Mouse (Mus musculus): ENCODE results near the gene Ccdc182. TPM values are rescaled to one million over a fixed set of nuclear protein-coding genes. Genes with fewer than 3 reads are reported as not detected.
A peak's percentile ranks its signal among the peaks of the same experiment; 100 is the strongest.

The Ccdc182 gene
- polyA plus RNA-seq, 1 experiment from 2014 or later = 4.7 TPM

DNA sequence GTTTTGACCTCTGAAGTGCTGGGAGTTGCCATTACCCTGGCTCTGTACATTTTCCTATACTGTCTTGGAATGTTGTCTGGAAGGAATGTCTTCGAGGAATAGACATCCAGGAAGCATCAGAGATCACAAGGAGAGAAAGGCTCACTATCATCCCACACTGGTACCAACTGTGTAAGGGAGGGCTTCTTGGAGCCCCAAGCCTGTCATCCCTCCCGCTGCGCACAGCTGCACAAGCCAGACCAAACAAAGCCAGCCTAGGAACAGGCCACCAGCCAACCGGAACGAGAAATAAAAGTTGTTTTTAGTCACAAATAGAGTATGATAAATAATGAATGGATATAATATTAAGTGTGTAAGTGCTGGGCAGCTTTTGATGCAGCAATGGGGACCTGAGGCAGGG, 29.0 kb upstream of the Ccdc182 start:
- no peak for DNase-seq (ENCODE audit: low spot score)
- 66% methylated on average over 5 of the region's 5 CpGs for WGBS
- H3K27ac ChIP-seq (replicated peaks) = peak overlapping the region; percentile 63
- H3K9me3 ChIP-seq (replicated peaks) = peaks cover 4% of the 10 kb centered on the region
- H3K4me1 ChIP-seq = peaks cover 54% of the 10 kb centered on the region
- peaks cover 22% of the 10 kb centered on the region for H3K27me3 ChIP-seq (ENCODE audit: low read depth, poor library complexity, severe bottlenecking)
- peaks cover 5% of the 10 kb centered on the region for H3K36me3 ChIP-seq
- H3K4me3 ChIP-seq = no peak overlapping the region

DNA sequence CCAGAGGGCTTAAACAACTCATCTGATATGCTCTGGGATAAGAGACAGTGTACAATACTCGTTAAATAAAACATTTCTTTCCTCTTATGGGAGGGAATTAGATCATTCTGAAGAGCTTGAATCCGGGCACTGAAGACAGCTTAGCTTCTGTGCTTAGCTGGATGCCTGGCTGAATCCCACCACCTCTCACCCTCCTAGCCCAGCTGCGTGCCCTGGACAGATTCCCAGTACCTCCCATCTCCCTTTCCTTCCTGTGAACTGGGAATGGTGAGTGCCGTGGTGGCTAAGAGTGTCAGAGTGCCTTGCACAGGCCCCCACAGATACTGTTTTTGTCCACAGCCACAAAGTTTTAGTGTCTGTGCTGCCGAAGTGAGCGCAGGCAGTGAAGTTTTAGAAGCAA, 27.5 kb upstream of the Ccdc182 start:
- Histone ChIP-seq H3K9me3 (replicated peaks) (no peaks in the 10 kb centered on the region), H3K36me3 (no peaks in the 10 kb centered on the region), H3K4me3 (no peak overlapping the region), H3K27ac (replicated peaks) (peak overlapping the region; percentile 79), H3K4me1 (peaks cover 53% of the 10 kb centered on the region), H3K27me3 (ENCODE audit: low read depth, poor library complexity, severe bottlenecking) (peaks cover 22% of the 10 kb centered on the region)
- 76% methylated on average over 6 of the region's 6 CpGs for WGBS
- no peak for DNase-seq (ENCODE audit: low spot score)

DNA sequence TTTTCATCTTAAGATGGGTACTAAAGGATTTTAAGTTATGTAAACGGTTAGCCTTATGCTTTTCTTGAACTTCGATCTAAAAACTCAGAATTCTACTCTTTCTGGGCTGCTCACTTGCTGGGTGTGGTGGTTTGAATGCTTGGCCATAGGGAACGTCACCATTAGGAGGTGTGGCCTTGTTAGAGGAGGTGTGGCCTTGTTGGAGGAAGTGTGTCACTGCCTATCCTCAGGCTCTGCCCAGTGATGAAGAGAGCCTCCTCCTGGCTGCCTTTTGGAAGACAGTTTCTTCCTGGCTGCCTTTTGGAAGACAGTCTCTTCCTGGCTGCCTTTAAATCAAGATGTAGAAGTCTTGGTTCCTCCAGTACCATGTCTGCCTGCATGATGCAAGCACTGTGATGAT, 22.0 kb upstream of the Ccdc182 start:
- H3K36me3 ChIP-seq = no peaks in the 10 kb centered on the region
- 66% methylated on average over 3 of the region's 3 CpGs for WGBS
- peak overlapping the region; percentile 97 for H3K27ac ChIP-seq (replicated peaks)
- H3K27me3 ChIP-seq (ENCODE audit: low read depth, poor library complexity, severe bottlenecking) = peaks cover 18% of the 10 kb centered on the region
- H3K4me3 ChIP-seq = no peak overlapping the region
- no peaks in the 10 kb centered on the region for H3K9me3 ChIP-seq (replicated peaks)
- no peak for DNase-seq (ENCODE audit: low spot score)
- H3K4me1 ChIP-seq = peaks cover 80% of the 10 kb centered on the region

DNA sequence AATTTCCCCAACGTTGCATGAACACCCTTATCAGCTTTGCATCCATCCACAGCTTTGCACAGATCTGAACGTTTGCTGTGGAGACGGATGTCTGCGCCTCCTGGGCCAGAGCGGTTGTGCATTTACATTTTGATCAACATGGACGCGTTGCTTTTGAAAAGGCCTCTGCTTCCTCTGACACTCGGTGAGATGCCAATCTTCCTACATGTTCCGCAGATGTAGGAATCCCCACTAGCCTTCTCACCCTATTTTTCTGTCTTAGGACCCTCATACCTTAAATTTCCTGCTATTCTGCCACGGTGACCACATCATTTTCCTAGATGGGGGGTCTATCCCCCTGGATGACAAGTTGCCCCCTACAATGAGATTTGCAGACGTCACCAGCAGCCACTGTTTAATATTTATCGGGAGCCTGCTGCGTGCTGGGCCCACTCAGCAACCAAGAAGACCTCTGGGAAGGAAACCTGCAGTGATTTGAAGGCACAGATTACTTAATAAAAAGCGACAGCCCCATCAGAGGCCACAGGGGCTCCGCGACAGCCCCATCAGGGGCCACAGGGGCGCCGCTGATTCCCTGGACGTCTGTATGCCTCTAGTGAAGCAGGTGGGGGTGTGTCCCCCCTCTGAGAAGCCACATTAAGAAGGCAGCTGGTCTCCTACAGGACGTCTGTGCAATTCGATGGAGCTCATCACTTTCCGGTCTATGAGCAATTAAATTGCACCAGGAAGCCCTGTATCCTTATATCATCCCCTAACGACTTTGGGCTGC, 19.6 kb upstream of the Ccdc182 start:
- H3K27ac ChIP-seq (replicated peaks) = peak overlapping the region; percentile 97
- peak; percentile 76 for DNase-seq (ENCODE audit: low spot score)
- peaks cover 86% of the 10 kb centered on the region for H3K4me1 ChIP-seq
- peak overlapping the region; percentile 41 for H3K4me3 ChIP-seq
- peaks cover 9% of the 10 kb centered on the region for H3K27me3 ChIP-seq (ENCODE audit: low read depth, poor library complexity, severe bottlenecking)
- no peaks in the 10 kb centered on the region for H3K9me3 ChIP-seq (replicated peaks)
- 40% methylated on average over 23 of the region's 23 CpGs for WGBS
- no peaks in the 10 kb centered on the region for H3K36me3 ChIP-seq

DNA sequence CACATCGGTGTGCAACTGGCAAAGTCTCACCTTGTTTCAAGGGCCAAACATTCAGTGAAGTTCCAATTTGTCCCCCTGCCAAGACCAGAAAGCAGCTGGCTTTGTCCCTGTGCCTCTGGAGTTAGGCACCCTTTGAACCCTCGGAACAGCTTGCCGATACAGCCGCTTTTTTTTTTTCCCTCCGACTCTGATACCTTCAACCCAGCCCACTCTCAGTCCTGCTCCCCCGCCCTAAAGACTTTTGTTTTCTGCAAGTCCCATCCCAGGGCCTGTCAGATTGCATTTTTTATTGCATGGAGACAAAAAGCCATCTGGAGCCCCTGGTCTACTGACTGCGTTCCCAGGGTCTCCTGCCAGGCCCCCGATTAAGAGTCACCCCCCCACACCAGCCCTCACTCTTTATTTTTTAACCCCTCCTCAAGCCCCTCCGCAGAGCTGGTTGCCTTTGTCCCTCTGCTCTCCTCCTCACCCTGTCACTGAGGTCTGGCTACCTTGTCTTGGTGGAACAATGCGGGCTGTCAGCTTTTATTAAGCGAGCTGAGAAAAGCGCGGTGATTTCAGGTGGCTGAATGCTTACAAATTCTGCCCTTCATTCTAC, 18.9 kb upstream of the Ccdc182 start:
- H3K4me1 ChIP-seq = peaks cover 86% of the 10 kb centered on the region
- H3K4me3 ChIP-seq = peak overlapping the region; percentile 41
- peak overlapping the region; percentile 97 for H3K27ac ChIP-seq (replicated peaks)
- peak; percentile 86 for DNase-seq (ENCODE audit: low spot score)
- no peaks in the 10 kb centered on the region for H3K36me3 ChIP-seq
- WGBS = 12% methylated on average over 13 of the region's 13 CpGs
- H3K9me3 ChIP-seq (replicated peaks) = no peaks in the 10 kb centered on the region
- peaks cover 2% of the 10 kb centered on the region for H3K27me3 ChIP-seq (ENCODE audit: low read depth, poor library complexity, severe bottlenecking)

DNA sequence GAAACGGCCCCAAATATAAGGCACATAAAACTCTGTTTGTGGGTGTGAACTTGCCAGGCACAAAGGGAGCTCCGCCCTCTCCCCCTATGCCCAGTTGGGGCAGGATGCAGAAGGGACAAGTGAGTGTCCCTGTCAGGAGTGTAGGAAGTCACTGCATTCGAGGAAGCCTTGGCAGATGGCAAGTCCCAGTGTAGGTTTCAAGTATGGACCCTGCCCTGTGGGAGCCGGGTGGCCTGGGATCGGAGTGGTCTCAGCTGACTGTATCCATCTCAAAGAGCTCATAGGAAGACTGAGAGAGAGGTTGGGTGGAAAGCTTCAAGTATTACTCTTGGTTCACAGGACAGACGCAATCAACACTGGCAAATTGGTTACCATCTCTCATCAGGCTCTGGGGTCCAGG, 17.9 kb upstream of the Ccdc182 start:
- no peak for DNase-seq (ENCODE audit: low spot score)
- Histone ChIP-seq H3K27ac (replicated peaks) (peak overlapping the region; percentile 97), H3K27me3 (ENCODE audit: low read depth, poor library complexity, severe bottlenecking) (no peaks in the 10 kb centered on the region; the same call in 1 of the 2 replicates), H3K4me1 (peaks cover 91% of the 10 kb centered on the region), H3K4me3 (peak overlapping the region; percentile 41), H3K9me3 (replicated peaks) (no peaks in the 10 kb centered on the region), H3K36me3 (no peaks in the 10 kb centered on the region)
- WGBS = 67% methylated on average over 6 of the region's 6 CpGs

DNA sequence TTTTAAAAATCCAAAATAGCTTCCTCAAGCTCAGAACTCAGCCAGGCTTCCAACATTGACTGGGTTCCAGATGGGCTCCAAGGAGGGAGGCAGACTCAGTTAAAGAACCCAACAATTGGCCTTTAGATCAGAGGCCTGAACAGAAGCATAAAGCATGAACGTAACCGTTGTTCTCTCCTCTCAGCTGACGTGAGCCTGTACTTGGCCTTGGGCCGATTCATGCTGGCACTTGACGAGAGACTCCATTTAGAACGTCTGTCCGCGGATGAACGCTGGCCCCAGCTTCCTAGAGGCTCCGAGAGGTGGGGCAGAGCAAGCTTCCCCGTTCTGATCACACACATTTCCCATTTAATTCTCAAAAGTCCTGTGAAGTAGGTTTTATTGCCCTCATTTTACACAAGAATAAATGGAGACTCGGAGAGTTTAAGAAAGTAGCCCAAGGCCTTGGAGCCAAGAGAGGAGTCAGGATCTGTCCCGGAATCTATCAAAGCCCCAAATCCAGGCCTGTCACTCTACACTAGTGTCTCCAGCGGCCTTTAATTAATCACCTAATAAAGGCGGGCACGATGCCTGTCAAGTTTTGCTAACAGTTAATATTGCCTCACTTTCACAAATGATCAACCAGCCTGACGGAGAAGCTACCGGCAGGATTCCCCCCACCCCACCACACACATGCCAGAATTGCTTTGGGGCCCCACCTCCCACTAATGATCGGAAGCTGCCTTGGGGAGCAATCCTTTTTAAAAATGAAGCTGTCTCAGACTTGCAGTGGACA, 17.1 kb upstream of the Ccdc182 start:
- WGBS = 65% methylated on average over 19 of the region's 19 CpGs
- Histone ChIP-seq H3K4me1 (peaks cover 96% of the 10 kb centered on the region), H3K36me3 (no peaks in the 10 kb centered on the region), H3K4me3 (no peak overlapping the region), H3K27ac (replicated peaks) (peak overlapping the region; percentile 97), H3K9me3 (replicated peaks) (0 out of 2 replicates have a peak, but pooled peaks cover under 1% of the 10 kb centered on the region), H3K27me3 (ENCODE audit: low read depth, poor library complexity, severe bottlenecking) (no peaks in the 10 kb centered on the region; the same call in 1 of the 2 replicates)
- no peak for DNase-seq (ENCODE audit: low spot score)

DNA sequence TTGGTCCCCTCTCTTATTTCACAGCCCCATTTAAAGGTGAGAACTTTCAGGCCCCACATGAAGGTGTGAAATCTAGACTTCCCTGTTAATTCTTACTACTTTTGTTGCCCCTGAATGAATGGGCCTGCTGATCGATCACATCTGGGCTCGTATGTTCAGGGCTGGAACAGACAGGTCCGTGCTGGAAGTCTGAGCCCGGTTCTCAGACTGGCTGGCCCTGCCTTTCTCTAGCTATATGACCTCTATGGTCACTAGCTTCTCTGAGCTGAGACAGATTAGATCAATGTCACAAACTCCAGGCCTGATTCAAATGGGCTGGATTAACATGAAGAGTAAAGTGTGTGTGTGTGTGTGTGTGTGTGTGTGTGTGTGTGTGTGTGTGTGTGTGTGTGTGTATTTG, 14.9 kb upstream of the Ccdc182 start:
- DNase-seq (ENCODE audit: low spot score) = peak; percentile 58
- Histone ChIP-seq H3K9me3 (replicated peaks) (peaks cover 7% of the 10 kb centered on the region; the same call in 1 of the 2 replicates), H3K36me3 (no peaks in the 10 kb centered on the region), H3K4me1 (peaks cover 75% of the 10 kb centered on the region), H3K27ac (replicated peaks) (peak overlapping the region; percentile 97), H3K27me3 (ENCODE audit: low read depth, poor library complexity, severe bottlenecking) (no peaks in the 10 kb centered on the region; the same call in 1 of the 2 replicates), H3K4me3 (no peak overlapping the region)
- WGBS = 42% methylated on average over 4 of the region's 4 CpGs

DNA sequence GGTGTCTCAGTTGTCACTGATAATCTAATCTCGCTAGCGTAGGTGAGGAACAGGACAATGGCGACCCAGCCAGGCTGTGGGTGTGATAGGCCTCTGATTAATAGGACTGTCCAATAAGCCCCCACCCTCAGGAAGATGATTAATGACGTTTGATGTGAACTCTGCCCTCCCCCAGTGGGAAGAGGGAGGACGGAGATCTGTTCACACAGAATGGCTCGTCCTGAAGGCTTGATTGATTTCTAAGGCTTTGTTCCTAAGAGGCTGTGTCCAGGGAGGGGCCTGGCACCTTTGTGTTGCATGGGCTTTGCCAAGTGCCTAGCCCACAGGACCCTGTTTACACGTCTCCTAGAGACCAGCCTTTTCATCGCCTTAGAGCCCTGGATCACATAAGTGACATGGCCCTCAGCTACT, 13.4 kb upstream of the Ccdc182 start:
- peak overlapping the region; percentile 97 for H3K27ac ChIP-seq (replicated peaks)
- DNase-seq (ENCODE audit: low spot score) = peak; percentile 79
- H3K9me3 ChIP-seq (replicated peaks) = peaks cover 7% of the 10 kb centered on the region; the same call in 1 of the 2 replicates
- no peaks in the 10 kb centered on the region for H3K36me3 ChIP-seq
- H3K27me3 ChIP-seq (ENCODE audit: low read depth, poor library complexity, severe bottlenecking) = no peaks in the 10 kb centered on the region; the same call in 1 of the 2 replicates
- peaks cover 67% of the 10 kb centered on the region for H3K4me1 ChIP-seq
- 21% methylated on average over 8 of the region's 8 CpGs for WGBS
- H3K4me3 ChIP-seq = no peak overlapping the region

DNA sequence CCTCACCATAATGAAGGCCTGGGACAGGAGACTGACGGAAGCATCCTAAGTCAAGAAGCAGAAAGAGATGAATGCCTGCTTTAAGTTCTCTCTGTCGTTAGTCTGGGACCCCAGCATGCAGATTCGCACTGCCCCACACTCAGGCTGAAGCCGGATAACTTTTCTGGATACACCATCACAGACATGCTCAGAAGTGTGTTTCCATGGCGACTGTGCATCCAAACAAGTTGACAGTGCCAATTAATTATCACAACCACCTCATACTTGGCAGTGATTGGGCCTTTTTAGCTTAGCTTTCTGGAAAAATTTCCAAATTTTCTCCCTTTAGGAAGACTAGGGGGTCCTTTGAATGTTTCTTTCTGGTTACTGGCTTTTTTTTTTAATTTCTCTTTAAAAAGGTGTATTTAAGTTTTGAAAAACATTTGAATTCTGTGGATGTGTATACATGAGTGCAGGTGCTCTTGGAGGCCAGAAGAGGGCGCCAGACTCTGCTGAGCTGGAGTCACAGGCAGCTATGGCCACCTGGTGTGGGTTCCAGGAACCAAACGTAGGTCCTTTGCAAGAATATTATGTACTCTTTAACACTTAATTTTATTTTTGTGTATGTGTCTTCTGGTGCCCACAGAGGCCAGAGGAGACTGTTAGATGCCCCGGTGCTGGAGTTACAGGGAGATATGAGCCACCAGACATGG, 12.3 kb upstream of the Ccdc182 start:
- H3K4me1 ChIP-seq = peaks cover 63% of the 10 kb centered on the region
- WGBS = 74% methylated on average over 8 of the region's 8 CpGs
- no peak for DNase-seq (ENCODE audit: low spot score)
- H3K27me3 ChIP-seq (ENCODE audit: low read depth, poor library complexity, severe bottlenecking) = no peaks in the 10 kb centered on the region; the same call in 1 of the 2 replicates
- H3K27ac ChIP-seq (replicated peaks) = peak overlapping the region; percentile 97
- no peak overlapping the region for H3K4me3 ChIP-seq
- H3K9me3 ChIP-seq (replicated peaks) = peaks cover 7% of the 10 kb centered on the region; the same call in 1 of the 2 replicates
- H3K36me3 ChIP-seq = no peaks in the 10 kb centered on the region

DNA sequence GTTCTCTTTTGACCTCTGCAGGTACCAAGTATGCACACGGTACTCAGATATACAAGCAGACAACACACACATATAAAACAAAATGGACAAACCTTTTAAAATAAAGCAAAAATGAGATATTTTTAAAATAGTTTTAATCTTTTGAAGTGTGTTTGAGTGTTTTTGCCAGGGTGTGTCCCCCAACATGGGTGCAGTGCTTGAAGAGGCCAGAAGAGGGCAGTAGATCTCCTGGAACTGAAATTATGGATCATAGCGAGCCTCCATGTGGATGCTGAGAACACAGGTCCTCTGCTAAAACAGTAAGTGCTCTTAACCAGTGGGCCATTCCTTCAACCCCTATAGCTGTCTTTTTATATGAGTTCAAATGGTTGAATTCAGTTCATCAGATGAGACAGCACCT, 11.3 kb upstream of the Ccdc182 start:
- 91% methylated on average over 2 of the region's 2 CpGs for WGBS
- H3K4me3 ChIP-seq = no peak overlapping the region
- no peak for DNase-seq (ENCODE audit: low spot score)
- no peaks in the 10 kb centered on the region; the same call in 1 of the 2 replicates for H3K27me3 ChIP-seq (ENCODE audit: low read depth, poor library complexity, severe bottlenecking)
- peaks cover 7% of the 10 kb centered on the region; the same call in 1 of the 2 replicates for H3K9me3 ChIP-seq (replicated peaks)
- H3K4me1 ChIP-seq = peaks cover 54% of the 10 kb centered on the region
- H3K36me3 ChIP-seq = no peaks in the 10 kb centered on the region
- peak overlapping the region; percentile 75; the same call in 1 of the 2 replicates for H3K27ac ChIP-seq (replicated peaks)

DNA sequence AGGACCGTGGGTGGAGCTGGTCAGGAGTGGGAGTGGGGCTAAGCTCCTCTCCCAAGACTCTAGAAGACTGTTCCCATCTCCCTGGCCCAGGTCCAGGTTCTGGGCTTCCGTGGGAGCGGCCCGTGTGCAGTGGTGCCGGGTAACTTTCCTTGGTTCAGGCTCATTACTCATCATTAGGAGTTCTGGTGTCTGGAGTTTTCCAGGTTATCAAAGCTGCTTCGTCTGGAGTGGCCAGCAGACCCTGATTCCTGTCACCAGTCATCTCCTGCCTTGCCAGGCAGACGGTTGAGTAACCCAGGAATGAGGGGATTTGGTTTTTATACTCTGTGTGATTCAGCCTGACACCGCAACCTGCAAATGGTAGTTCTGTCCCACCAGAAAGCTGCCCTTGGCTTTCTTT, 7.8 kb upstream of the Ccdc182 start:
- DNase-seq (ENCODE audit: low spot score) = no peak
- H3K27ac ChIP-seq (replicated peaks) = peak overlapping the region; percentile 79
- WGBS = 75% methylated on average over 8 of the region's 8 CpGs

More for the DNA sequence above, 7.8 kb upstream of the Ccdc182 start:
- H3K27me3 ChIP-seq (ENCODE audit: low read depth, poor library complexity, severe bottlenecking) = peaks cover 10% of the 10 kb centered on the region; the same call in 1 of the 2 replicates
- H3K4me3 ChIP-seq = no peak overlapping the region
- H3K36me3 ChIP-seq = no peaks in the 10 kb centered on the region
- peaks cover 32% of the 10 kb centered on the region for H3K4me1 ChIP-seq
- H3K9me3 ChIP-seq (replicated peaks) = peaks cover 7% of the 10 kb centered on the region; the same call in 1 of the 2 replicates

All from midbrain, embryonic 10.5 days (tissue).